Mouse (Mus musculus): ENCODE data around the gene Zbp1. TPM values are rescaled to one million over a fixed set of nuclear protein-coding genes. Genes with fewer than 3 reads are reported as not detected.

Zbp1 gene
- 0.93 and 1.3 TPM in 2 replicates for polyA plus RNA-seq (2015; fragmentation: Nextera tagmentation; extraction: Ambion mirVana)

GRCm38 (mm10) chr2:173218416-173219141, at the start of gene Zbp1:
Gene Zbp1 (minus strand): TSS chr2:173218923.
- H3K4me2 ChIP-seq = no peak within 1 kb of the TSS
- no peak for ATAC-seq (ENCODE audit: insufficient read depth, low FRiP score, low read depth)
- H3K4me3 ChIP-seq (replicated peaks) = no peak within 1 kb of the TSS
- no peak within 1 kb of the TSS for H3K27ac ChIP-seq
- H3K4me1 ChIP-seq = no peaks in the 10 kb centered on the region
- no peaks in the 10 kb centered on the region for H3K27me3 ChIP-seq (replicated peaks)
- H3K9me3 ChIP-seq = no peaks in the 10 kb centered on the region
- H3K36me3 ChIP-seq = no peaks in the 10 kb centered on the region
- WGBS = 65% methylated on average over 11 of the region's 11 CpGs
- H3K9ac ChIP-seq = no peak within 1 kb of the TSS

DNA sequence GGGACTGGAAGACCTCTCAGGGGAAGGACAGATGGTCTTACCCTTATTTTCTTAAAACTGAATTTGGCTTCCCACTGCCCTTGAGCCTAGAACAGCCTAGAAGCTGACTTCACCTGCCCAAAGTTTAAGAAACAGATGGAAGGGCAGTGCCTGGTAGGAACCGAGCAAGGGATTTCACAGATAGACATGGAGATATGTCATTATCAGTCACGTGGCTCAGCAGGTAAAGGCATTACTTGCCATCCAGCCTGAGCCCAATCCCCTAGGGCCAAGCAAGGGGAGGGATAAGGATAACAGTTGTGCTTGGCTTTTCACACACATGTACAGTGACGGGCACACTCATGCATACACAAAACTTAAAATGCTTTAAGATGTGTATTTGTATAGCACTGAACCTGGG, 48.8 kb upstream of the Zbp1 start:
- Histone ChIP-seq H3K9me3 (no peaks in the 10 kb centered on the region), H3K36me3 (no peaks in the 10 kb centered on the region), H3K27ac (no peak overlapping the region), H3K4me2 (peak overlapping the region; percentile 35; the same call in 1 of the 2 replicates), H3K4me3 (replicated peaks) (no peak overlapping the region), H3K27me3 (replicated peaks) (no peaks in the 10 kb centered on the region), H3K4me1 (peaks cover 84% of the 10 kb centered on the region), H3K9ac (no peak overlapping the region)
- WGBS = 71% methylated on average over 3 of the region's 3 CpGs
- ATAC-seq (ENCODE audit: insufficient read depth, low FRiP score, low read depth) = no peak

DNA sequence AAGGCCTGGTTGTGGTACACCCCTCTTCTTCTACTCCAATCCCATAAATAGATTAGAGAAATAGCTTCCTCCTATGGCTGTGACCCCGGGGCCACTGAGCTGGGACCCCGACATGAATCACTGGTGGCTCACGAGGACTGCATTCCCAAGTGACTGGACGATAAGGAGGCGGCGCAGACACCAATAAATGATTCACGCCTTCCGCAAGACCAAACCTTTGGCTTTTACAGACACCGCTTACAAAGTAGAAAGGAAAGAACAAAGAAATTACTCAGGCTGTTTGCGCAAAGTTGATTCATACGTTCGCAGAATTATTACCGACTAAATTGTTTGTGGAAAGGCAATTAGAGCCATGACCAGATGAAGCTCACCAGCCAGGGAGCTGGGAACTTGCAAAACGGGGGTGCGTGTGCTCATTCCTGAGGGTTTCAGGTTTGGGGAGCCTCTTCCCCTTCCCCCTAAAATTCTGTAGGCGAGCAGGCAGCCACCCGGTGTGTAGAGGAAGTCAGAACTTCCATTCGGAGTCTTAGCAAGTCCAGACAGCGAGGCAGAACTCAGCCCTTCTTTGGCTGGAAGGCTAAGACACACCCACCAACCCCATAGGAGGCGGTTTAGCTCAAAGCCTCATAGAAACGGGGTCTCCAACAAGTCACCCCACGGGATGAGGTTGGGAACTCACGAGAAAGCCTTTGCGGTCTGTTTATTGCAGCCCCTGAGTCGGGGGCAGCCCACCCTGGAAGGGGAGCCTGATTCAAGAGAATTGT, 47.8 kb upstream of the Zbp1 start:
- Histone ChIP-seq H3K27ac (peak overlapping the region; percentile 59), H3K4me1 (peaks cover 85% of the 10 kb centered on the region), H3K9me3 (no peaks in the 10 kb centered on the region), H3K4me2 (peak overlapping the region; percentile 35), H3K36me3 (no peaks in the 10 kb centered on the region), H3K27me3 (replicated peaks) (no peaks in the 10 kb centered on the region), H3K9ac (no peak overlapping the region), H3K4me3 (replicated peaks) (no peak overlapping the region)
- no peak for ATAC-seq (ENCODE audit: insufficient read depth, low FRiP score, low read depth)
- 58% methylated on average over 25 of the region's 25 CpGs for WGBS

DNA sequence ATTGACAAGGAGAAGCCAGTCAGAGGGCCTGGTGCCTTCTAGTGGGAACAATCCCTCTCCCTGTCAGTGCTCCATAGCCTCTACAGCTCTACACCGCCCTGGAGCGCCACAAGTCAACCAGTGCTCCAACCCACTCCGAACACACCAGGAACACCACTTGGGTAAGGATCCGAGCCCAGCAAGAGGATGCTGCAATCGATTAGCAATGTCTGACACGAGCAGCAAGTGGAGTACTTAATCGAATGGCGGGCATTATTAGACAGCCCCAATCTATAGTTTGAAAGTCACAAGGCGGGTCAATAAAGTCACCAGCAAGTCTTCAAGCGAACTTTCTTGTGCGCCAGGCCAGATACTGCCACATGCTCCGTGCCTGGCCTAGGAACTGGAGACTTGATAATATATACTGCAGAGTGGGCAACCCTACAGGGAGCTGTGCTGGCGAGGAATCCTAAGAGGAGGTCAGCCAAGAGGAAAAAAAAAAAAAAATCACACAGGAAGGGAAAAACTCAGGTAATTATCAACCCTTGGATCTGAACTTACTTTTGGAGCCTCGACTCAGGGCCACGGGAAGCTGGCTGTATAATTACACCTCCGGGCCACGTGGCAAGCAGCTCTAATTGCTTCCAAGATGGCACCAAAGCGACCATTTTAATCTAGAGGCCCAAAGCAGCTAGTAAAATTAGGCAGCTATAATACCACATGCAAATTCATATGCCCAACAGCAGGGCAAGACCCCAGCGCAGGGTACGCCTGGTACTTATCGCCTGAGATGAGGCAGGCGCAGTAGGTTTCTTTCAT, 46.9 kb upstream of the Zbp1 start:
- Histone ChIP-seq H3K27me3 (replicated peaks) (no peaks in the 10 kb centered on the region), H3K4me1 (peaks cover 87% of the 10 kb centered on the region), H3K27ac (peak overlapping the region; percentile 59; the same call in 1 of the 2 replicates), H3K9ac (no peak overlapping the region), H3K9me3 (no peaks in the 10 kb centered on the region), H3K4me2 (no peak overlapping the region), H3K4me3 (replicated peaks) (no peak overlapping the region), H3K36me3 (no peaks in the 10 kb centered on the region)
- 82% methylated on average over 22 of the region's 22 CpGs for WGBS
- no peak for ATAC-seq (ENCODE audit: insufficient read depth, low FRiP score, low read depth)

DNA sequence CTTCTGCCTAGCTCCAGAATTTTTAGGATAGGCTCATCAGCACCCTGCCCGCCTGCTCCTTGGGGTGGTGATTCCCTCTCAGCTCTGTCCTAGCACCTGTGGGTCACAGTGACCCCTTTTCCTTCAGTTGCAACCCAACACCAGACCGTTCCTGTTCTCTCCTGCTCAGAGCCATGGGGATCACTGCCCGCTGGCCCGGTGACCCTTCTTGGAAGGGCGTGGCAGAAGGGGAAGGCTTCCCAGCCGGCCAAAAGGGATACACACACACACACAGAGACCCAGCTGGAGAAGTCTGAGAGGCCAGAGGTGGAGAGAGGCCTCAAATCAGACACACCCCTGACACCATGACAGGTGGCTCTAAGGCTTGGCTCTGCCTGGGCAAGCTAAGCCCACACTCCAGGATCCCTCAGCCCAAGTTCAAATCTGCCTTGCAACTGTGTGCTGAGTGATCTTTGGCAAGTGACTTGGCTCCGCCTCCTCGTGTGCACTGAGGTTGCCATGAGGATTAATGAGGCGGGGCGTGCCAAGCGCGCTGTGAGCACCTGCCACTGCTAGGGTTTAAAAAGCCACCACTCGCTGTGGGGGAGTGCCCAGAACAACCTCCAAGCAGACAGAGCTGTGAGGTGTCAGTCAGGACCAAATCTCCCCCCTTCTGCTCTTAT, 45.9 kb upstream of the Zbp1 start:
- Histone ChIP-seq H3K36me3 (no peaks in the 10 kb centered on the region), H3K4me3 (replicated peaks) (no peak overlapping the region), H3K4me2 (0 out of 2 replicates have a peak overlapping the region, but pooled peaks have one; percentile 2), H3K27ac (peak overlapping the region; percentile 62), H3K4me1 (peaks cover 88% of the 10 kb centered on the region), H3K9ac (no peak overlapping the region), H3K27me3 (replicated peaks) (no peaks in the 10 kb centered on the region), H3K9me3 (no peaks in the 10 kb centered on the region)
- peak; percentile 32 for ATAC-seq (ENCODE audit: insufficient read depth, low FRiP score, low read depth)
- 31% methylated on average over 13 of the region's 13 CpGs for WGBS

DNA sequence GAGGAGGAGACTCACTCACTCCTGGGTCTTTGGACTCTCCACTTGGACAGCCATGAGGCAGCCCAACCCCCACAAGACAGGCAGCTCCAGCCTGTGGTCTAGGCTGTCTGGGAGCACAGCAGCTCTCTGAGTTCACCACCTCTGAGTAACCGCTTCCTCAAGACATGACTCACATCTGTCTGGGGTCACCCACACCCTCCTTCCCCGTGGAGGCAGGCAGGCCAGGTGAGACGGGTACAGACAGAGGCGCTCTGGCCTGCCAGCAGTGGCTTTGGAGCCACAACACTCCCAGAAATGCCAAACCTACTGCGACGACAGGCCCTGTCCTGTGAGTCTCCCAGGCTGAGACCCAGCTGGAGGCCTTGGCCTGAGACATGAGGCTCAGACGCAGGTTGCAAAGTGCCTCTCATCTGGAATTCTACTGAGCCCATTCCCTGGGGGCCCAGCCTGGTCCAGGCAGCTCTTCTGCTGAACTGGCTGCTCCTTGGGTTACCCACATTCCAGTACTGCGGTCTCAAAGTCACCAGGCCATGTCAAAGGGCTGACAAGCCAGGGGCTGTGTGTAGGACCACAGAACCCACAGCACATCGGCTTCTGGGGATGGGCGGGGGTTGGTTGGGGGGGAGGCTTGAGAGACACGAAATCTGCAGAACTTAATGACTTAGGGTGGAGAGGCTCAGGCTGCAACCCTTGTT, 45.1 kb upstream of the Zbp1 start:
- no peak overlapping the region for H3K4me3 ChIP-seq (replicated peaks)
- H3K27ac ChIP-seq = peak overlapping the region; percentile 62; the same call in 1 of the 2 replicates
- 0 out of 2 replicates have a peak overlapping the region, but pooled peaks have one; percentile 3 for H3K4me2 ChIP-seq
- peak; percentile 12; the same call in 1 of the 2 replicates for ATAC-seq (ENCODE audit: insufficient read depth, low FRiP score, low read depth)
- no peak overlapping the region for H3K9ac ChIP-seq
- H3K9me3 ChIP-seq = no peaks in the 10 kb centered on the region
- no peaks in the 10 kb centered on the region for H3K36me3 ChIP-seq
- no peaks in the 10 kb centered on the region for H3K27me3 ChIP-seq (replicated peaks)
- WGBS = 45% methylated on average over 11 of the region's 11 CpGs
- peaks cover 86% of the 10 kb centered on the region for H3K4me1 ChIP-seq

DNA sequence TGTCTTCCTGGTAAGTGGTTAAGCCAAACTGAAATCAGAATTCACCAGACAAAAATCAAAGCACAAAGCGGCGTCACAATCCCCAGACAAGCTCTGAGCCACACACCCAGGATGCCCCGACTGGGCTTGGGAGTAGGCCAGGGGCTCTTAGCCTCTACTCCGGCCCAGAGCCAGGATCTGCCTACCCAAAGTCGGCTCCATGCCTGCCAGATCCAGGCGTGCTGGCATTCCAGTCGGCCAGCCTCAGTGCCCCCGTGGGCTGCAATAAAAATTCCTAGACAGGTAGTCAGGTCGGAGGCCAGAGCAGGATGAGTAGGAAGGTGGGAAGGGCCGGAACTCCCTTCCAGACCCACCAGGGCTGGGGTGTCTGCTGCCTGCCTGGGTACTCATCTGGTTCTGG, 42.8 kb upstream of the Zbp1 start:
- Histone ChIP-seq H3K4me2 (no peak overlapping the region), H3K4me3 (replicated peaks) (no peak overlapping the region), H3K9ac (no peak overlapping the region), H3K9me3 (no peaks in the 10 kb centered on the region), H3K36me3 (no peaks in the 10 kb centered on the region), H3K4me1 (peaks cover 90% of the 10 kb centered on the region), H3K27me3 (replicated peaks) (no peaks in the 10 kb centered on the region), H3K27ac (no peak overlapping the region)
- ATAC-seq (ENCODE audit: insufficient read depth, low FRiP score, low read depth) = no peak
- WGBS = 62% methylated on average over 10 of the region's 10 CpGs

DNA sequence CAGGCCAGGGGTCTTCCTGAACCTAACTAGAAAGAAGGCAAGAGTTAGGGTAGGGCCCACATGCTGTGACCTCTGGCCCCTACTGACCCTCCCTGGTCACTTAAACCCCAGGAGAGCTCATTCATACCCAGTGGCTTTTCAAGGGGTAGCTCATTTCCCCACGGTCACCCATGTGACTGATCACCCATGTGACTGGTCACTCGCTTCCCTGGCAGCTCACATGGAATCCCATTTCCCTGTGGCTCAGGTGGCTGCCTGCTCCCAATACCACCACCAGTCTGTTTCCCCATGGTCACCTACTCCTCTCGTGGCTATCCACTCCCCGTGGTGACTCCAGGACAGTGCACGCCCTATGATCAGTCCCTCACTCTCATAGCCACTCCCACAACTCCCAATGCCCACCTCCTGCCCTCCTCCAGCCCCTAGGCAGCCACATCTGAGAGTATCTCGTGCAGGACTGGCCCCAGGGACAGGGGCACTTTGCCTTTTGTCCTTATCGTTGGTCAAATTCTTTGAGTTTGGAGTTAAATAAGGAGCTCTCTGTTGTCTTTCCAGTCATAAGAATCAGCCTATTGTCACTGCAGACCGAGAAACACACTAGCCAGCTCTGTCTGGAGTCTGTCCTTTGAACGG, 39.9 kb upstream of the Zbp1 start:
- WGBS = 51% methylated on average over 9 of the region's 9 CpGs
- Histone ChIP-seq H3K4me1 (peaks cover 90% of the 10 kb centered on the region), H3K4me3 (replicated peaks) (no peak overlapping the region), H3K9ac (no peak overlapping the region), H3K27ac (peak overlapping the region; percentile 75; the same call in 1 of the 2 replicates), H3K36me3 (no peaks in the 10 kb centered on the region), H3K27me3 (replicated peaks) (no peaks in the 10 kb centered on the region), H3K4me2 (no peak overlapping the region), H3K9me3 (no peaks in the 10 kb centered on the region)
- ATAC-seq (ENCODE audit: insufficient read depth, low FRiP score, low read depth) = no peak

DNA sequence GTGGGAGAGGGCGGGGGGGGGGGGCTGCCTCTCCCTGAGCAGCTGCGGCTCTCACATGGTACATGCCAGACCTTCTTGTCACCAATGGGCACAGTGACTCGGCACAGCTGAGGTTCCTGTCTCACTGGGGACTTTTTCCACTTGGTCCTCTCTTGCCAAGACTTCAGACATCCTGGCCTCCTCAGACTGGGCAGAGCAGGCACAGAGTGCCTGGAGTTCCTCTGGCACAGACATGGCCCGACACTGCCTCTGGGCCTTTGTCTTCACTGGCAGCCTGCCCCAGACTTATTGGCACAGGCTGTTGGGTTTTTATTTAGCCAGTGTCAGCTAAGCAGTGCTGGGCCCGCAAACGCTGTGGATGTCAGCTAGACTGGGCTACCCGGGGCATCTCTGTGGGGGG, 38.9 kb upstream of the Zbp1 start:
- 42% methylated on average over 7 of the region's 7 CpGs for WGBS
- Histone ChIP-seq H3K27ac (peak overlapping the region; percentile 75), H3K9me3 (no peaks in the 10 kb centered on the region), H3K9ac (no peak overlapping the region), H3K36me3 (no peaks in the 10 kb centered on the region), H3K4me3 (replicated peaks) (no peak overlapping the region), H3K4me2 (no peak overlapping the region), H3K27me3 (replicated peaks) (no peaks in the 10 kb centered on the region), H3K4me1 (peaks cover 94% of the 10 kb centered on the region)
- no peak for ATAC-seq (ENCODE audit: insufficient read depth, low FRiP score, low read depth)

DNA sequence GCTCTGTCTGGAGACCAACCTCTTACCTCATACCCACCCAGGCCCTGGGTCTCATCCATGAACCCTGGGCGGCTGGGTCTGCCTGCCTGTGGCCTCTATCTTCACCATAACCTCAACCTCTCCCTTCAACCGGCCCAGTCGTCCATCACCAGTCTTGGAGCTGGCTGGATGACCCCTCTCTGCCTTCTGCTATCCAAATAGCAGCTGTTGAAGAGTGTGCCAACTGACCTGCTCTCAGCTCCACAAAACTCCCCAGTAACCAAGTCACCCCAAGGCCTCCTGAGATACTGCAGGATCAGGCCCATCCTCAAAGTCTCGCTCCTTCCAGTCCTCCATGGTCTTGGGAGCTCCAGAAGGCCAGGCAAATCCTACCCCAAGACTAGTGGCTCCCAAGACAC, 37.8 kb upstream of the Zbp1 start:
- Histone ChIP-seq H3K4me2 (peak overlapping the region; percentile 31; the same call in 1 of the 2 replicates), H3K4me1 (peaks cover 93% of the 10 kb centered on the region), H3K36me3 (no peaks in the 10 kb centered on the region), H3K4me3 (replicated peaks) (no peak overlapping the region), H3K9ac (no peak overlapping the region), H3K9me3 (no peaks in the 10 kb centered on the region), H3K27ac (peak overlapping the region; percentile 75), H3K27me3 (replicated peaks) (no peaks in the 10 kb centered on the region)
- ATAC-seq (ENCODE audit: insufficient read depth, low FRiP score, low read depth) = peak; percentile 5; the same call in 1 of the 2 replicates
- 55% methylated on average over 4 of the region's 4 CpGs for WGBS
